Mouse (Mus musculus) midbrain, embryonic 13.5 days (tissue): ENCODE results near the gene Kat14. TPM values are rescaled to one million over a fixed set of nuclear protein-coding genes. Genes with fewer than 3 reads are reported as not detected.

Experiments used
- ATAC-seq: fragments of 200-750 bp; cut with Nextera tagmentation; 2 replicates; pipeline ENCODE4 v1.8.0; 2017; ENCODE audit warnings: mild to moderate bottlenecking, moderate TSS enrichment, moderate library complexity
- H3K27ac ChIP-seq: fragments of 300-500 bp; sonication (generic); 2 replicates; pipeline ENCODE4 v1.5.1; 2015; ENCODE audit warnings: inconsistent platforms, mild to moderate bottlenecking, moderate library complexity
- H3K27me3 ChIP-seq: fragments of 300-500 bp; sonication (generic); 2 replicates; pipeline ENCODE4 v1.6.1; 2015; ENCODE audit warnings: mild to moderate bottlenecking, inconsistent platforms
- H3K36me3 ChIP-seq: fragments of 300-500 bp; sonication (generic); 2 replicates; pipeline ENCODE4 v1.6.1; 2015; ENCODE audit warnings: mild to moderate bottlenecking, inconsistent platforms
- H3K4me1 ChIP-seq: fragments of 300-500 bp; sonication (generic); replicated peaks from 2 replicates; pipeline ENCODE4 v1.6.1; 2015; ENCODE audit warnings: inconsistent platforms
- H3K4me2 ChIP-seq: fragments of 300-500 bp; sonication (generic); replicated peaks from 2 replicates; pipeline ENCODE4 v1.6.1; 2015; ENCODE audit warnings: moderate library complexity, mild to moderate bottlenecking, inconsistent platforms
- H3K4me3 ChIP-seq: fragments of 300-500 bp; sonication (generic); replicated peaks from 2 replicates; pipeline ENCODE4 v1.5.1; 2015; ENCODE audit warnings: mild to moderate bottlenecking, inconsistent platforms
- H3K9ac ChIP-seq: fragments of 300-500 bp; sonication (generic); replicated peaks from 2 replicates; pipeline ENCODE4 v1.6.1; 2015; ENCODE audit warnings: mild to moderate bottlenecking, inconsistent platforms
- H3K9me3 ChIP-seq: fragments of 300-500 bp; sonication (generic); 2 replicates; pipeline ENCODE4 v1.6.1; 2016; ENCODE audit warnings: mild to moderate bottlenecking, inconsistent platforms
- WGBS: fragments of 180-500 bp; shearing (Covaris S2); methylation state at CpG from one replicate; pipeline ENCODE4 v1.1.7; 2015; 5-methylcytosine and 5-hydroxymethylcytosine counted together
- polyA plus RNA-seq: library from polyadenylated mRNA; unstranded; fragments of >200 nt; fragmentation: Nextera tagmentation; extraction: Ambion mirVana; gene quantifications from 2 replicates; pipeline ENCODE4 v1.2.1, GENCODE M21; 2015

Kat14 gene
- polyA plus RNA-seq, 1 experiment from 2014 or later = 39.9 TPM

DNA sequence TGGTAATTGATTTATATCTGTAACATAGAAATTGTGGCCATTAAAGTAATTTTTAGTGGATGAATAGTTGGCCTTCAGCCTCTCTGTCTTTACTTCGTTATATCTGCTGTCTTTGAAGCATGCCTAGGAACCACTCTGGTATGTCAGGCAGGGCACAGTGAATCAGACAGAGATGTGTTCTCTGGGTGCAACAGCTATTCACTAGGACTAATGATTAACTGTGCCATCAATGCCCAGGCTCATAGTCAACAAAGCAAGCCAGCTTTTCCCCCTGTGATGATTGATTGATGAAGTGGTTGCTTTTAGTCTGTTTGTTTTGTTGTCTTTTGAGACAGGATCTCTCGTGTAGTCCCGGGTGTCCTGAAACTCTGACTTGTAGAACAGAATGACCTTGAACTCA, 19.6 kb downstream of the Kat14 start:
- Histone ChIP-seq H3K36me3 (peaks cover 78% of the 10 kb centered on the region), H3K4me1 (no peaks in the 10 kb centered on the region), H3K9me3 (no peaks in the 10 kb centered on the region), H3K27ac (no peak overlapping the region), H3K4me2 (no peak overlapping the region), H3K27me3 (no peaks in the 10 kb centered on the region), H3K4me3 (no peak overlapping the region), H3K9ac (no peak overlapping the region)
- no peak for ATAC-seq
- 91% methylated on average over 3 of the region's 3 CpGs for WGBS

GRCm38 (mm10) chr2:144399531-144399930, 30.7 kb downstream of the Kat14 start:
- no peak for ATAC-seq
- 90% methylated on average over 4 of the region's 4 CpGs for WGBS

DNA sequence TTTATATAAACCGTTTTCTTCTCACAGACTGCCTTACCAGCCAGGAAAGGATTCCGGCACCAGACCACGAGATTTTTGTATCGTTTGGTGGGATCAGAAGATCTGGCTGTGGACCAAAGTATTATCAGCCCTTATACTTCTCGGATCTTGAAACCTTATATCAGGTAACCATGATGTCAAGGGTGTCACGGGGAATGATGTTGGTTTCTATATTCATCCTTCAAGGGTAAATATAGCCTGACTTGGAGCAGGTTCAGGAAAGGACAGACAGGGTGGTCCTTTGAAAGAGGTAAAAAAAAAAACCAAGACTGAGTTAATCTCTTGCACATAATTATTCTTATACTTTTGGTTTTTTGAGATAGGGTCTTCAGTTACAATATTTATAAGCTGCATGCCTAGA, 31.9 kb downstream of the Kat14 start:
- Histone ChIP-seq H3K4me1 (no peaks in the 10 kb centered on the region), H3K4me3 (no peak overlapping the region), H3K27me3 (no peaks in the 10 kb centered on the region), H3K27ac (no peak overlapping the region), H3K9ac (no peak overlapping the region), H3K4me2 (no peak overlapping the region), H3K36me3 (peaks cover 87% of the 10 kb centered on the region), H3K9me3 (no peaks in the 10 kb centered on the region)
- WGBS = 94% methylated on average over 6 of the region's 6 CpGs
- ATAC-seq = no peak

More at GRCm38 (mm10) chr2:144399531-144399930, 30.7 kb downstream of the Kat14 start:
- Histone ChIP-seq H3K4me1 (no peaks in the 10 kb centered on the region), H3K9ac (no peak overlapping the region), H3K4me2 (no peak overlapping the region), H3K27ac (no peak overlapping the region), H3K27me3 (no peaks in the 10 kb centered on the region), H3K9me3 (no peaks in the 10 kb centered on the region), H3K36me3 (peaks cover 88% of the 10 kb centered on the region), H3K4me3 (no peak overlapping the region)

GRCm38 (mm10) chr2:144409037-144409436, 40.3 kb downstream of the Kat14 start:
- Histone ChIP-seq H3K9me3 (no peaks in the 10 kb centered on the region), H3K9ac (no peak overlapping the region), H3K27me3 (no peaks in the 10 kb centered on the region), H3K4me3 (no peak overlapping the region), H3K4me1 (no peaks in the 10 kb centered on the region), H3K27ac (no peak overlapping the region), H3K36me3 (peaks cover 54% of the 10 kb centered on the region), H3K4me2 (no peak overlapping the region)
- no peak for ATAC-seq
- WGBS = 94% methylated on average over 4 of the region's 4 CpGs

DNA sequence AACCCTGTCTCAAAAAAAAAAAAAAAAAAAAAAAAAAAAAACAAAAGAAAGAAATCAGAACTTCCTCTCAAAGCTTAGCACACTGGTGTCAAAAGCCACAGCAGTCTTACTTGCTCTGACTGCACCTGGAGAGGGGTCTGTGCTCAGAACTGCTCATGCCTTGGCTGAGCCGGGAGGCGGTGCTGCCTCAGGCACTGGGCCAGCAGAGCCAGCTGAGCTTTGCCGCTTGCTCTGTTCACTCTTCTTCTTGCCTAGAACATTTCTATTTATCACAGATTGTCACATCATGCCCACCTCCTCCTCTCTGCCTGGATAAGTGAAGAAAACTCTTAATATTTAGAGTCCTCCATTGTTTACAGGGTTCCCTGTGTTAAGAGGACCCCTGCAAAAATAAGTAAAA, 41.8 kb downstream of the Kat14 start:
- 83% methylated on average over 3 of the region's 3 CpGs for whole genome bisulfite sequencing
- no peak overlapping the region for H3K4me2 ChIP-seq
- H3K27me3 ChIP-seq = no peaks in the 10 kb centered on the region
- H3K9me3 ChIP-seq = no peaks in the 10 kb centered on the region
- no peak overlapping the region for H3K4me3 ChIP-seq
- H3K9ac ChIP-seq = no peak overlapping the region
- no peaks in the 10 kb centered on the region for H3K4me1 ChIP-seq
- no peak overlapping the region for H3K27ac ChIP-seq
- no peak for ATAC-seq
- H3K36me3 ChIP-seq = peaks cover 46% of the 10 kb centered on the region

DNA sequence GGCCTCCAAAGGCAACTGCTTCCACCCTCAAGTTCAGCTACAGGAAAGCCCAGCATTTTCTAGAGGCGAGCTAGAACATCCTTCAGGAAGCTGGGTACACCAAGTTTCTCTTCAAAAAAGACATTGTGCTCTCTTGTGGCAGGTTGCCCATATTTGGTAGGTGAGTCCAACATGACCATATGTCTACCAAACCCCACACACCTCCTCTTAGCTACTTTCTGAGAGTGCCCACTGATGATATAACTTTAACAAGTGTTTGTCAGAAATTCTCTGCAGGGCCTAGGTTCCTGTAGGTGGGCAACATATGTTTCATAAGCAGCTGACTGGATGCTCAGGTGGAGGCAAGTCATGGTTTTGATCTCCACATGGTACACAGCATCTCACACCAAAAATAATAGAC, 45.9 kb downstream of the Kat14 start:
- Histone ChIP-seq H3K27ac (no peak overlapping the region), H3K4me3 (no peak overlapping the region), H3K36me3 (peaks cover 16% of the 10 kb centered on the region), H3K4me1 (peaks cover 12% of the 10 kb centered on the region), H3K4me2 (no peak overlapping the region), H3K9ac (no peak overlapping the region), H3K27me3 (no peaks in the 10 kb centered on the region), H3K9me3 (no peaks in the 10 kb centered on the region)
- 97% methylated on average over 1 of the region's 1 CpGs for WGBS
- no peak for ATAC-seq

DNA sequence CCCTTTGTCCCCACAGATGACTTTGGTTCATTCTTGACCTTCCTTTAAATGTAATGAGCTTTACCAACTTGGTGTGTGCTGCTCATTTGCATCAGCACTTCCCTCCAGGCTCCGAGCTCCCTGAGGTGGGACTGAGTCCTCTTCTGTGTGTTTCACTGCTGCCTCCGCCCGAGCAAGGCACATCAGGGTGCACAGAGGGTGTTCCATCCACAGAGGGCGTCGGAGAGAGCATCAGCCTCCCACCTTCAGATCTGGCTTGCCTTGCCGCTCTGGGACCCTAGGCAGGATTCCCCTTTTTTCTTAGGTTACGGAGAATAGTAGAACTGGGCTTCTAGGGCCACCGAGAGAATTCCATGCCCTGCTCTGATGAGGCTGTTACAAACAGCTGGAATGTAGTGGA, 48.1 kb downstream of the Kat14 start:
- Histone ChIP-seq H3K4me3 (no peak overlapping the region), H3K4me1 (peaks cover 12% of the 10 kb centered on the region), H3K9me3 (no peaks in the 10 kb centered on the region), H3K27me3 (no peaks in the 10 kb centered on the region), H3K36me3 (peaks cover 11% of the 10 kb centered on the region), H3K9ac (no peak overlapping the region), H3K27ac (no peak overlapping the region), H3K4me2 (no peak overlapping the region)
- ATAC-seq = no peak
- 51% methylated on average over 8 of the region's 8 CpGs for WGBS

DNA sequence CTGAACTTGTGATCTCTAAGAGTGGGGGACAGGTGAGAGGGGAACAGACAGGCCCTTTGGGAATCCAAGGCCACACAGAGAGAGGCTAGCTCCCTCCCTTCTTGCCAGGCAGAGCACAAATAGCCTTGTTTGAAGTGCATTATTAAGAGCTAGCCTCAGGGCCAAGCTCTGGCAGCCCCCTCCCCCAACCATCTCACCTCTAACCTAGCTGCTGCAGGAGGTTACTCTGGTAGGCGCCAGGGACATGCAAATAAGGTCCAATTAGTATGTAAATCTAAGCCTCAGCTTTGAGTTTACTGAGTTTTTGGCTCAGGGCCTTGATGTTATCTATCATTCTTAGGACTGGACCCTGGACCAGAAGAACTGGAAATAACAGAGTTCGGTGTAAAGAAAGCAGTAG, 49.3 kb downstream of the Kat14 start:
- H3K36me3 ChIP-seq = peaks cover 7% of the 10 kb centered on the region
- 0 out of 2 replicates have a peak overlapping the region, but pooled peaks have one; percentile 5 for H3K27ac ChIP-seq
- H3K9me3 ChIP-seq = no peaks in the 10 kb centered on the region
- no peak overlapping the region for H3K9ac ChIP-seq
- H3K4me1 ChIP-seq = peaks cover 12% of the 10 kb centered on the region
- no peak overlapping the region for H3K4me3 ChIP-seq
- no peak overlapping the region for H3K4me2 ChIP-seq
- no peaks in the 10 kb centered on the region for H3K27me3 ChIP-seq
- WGBS = 29% methylated on average over 2 of the region's 2 CpGs
- ATAC-seq = 0 out of 2 replicates have a peak, but pooled peaks have one; percentile 35

GRCm38 (mm10) chr2:144422094-144422675, 53.4 kb downstream of the Kat14 start:
- Histone ChIP-seq H3K4me3 (no peak overlapping the region), H3K27ac (no peak overlapping the region), H3K4me2 (no peak overlapping the region), H3K27me3 (no peaks in the 10 kb centered on the region), H3K36me3 (no peaks in the 10 kb centered on the region), H3K9ac (no peak overlapping the region), H3K4me1 (peaks cover 12% of the 10 kb centered on the region), H3K9me3 (no peaks in the 10 kb centered on the region)
- no peak for ATAC-seq
- 91% methylated on average over 10 of the region's 10 CpGs for WGBS

- H3K36me3 ChIP-seq = no peaks in the 10 kb centered on the region
- H3K9me3 ChIP-seq = no peaks in the 10 kb centered on the region
- H3K4me3 ChIP-seq = no peak overlapping the region
- no peak for ATAC-seq
- no peak overlapping the region for H3K4me2 ChIP-seq
- H3K27ac ChIP-seq = no peak overlapping the region
- 71% methylated on average over 1 of the region's 1 CpGs for WGBS
- no peaks in the 10 kb centered on the region for H3K27me3 ChIP-seq
- no peaks in the 10 kb centered on the region for H3K4me1 ChIP-seq
- no peak overlapping the region for H3K9ac ChIP-seq
Observed at GRCm38 (mm10) chr2:144425761-144426160, 57.0 kb downstream of the Kat14 start.

GRCm38 (mm10) chr2:144427852-144428251, 59.1 kb downstream of the Kat14 start:
- no peaks in the 10 kb centered on the region for H3K36me3 ChIP-seq
- ATAC-seq = no peak
- WGBS = 88% methylated on average over 5 of the region's 5 CpGs
- no peak overlapping the region for H3K27ac ChIP-seq
- H3K27me3 ChIP-seq = no peaks in the 10 kb centered on the region
- no peaks in the 10 kb centered on the region for H3K9me3 ChIP-seq
- no peak overlapping the region for H3K4me3 ChIP-seq
- no peaks in the 10 kb centered on the region for H3K4me1 ChIP-seq
- no peak overlapping the region for H3K9ac ChIP-seq
- no peak overlapping the region for H3K4me2 ChIP-seq

GRCm38 (mm10) chr2:144428659-144429058, 59.9 kb downstream of the Kat14 start:
- Histone ChIP-seq H3K36me3 (no peaks in the 10 kb centered on the region), H3K9me3 (no peaks in the 10 kb centered on the region), H3K27me3 (no peaks in the 10 kb centered on the region), H3K4me3 (no peak overlapping the region), H3K9ac (no peak overlapping the region), H3K27ac (no peak overlapping the region), H3K4me2 (no peak overlapping the region), H3K4me1 (no peaks in the 10 kb centered on the region)
- no peak for ATAC-seq
- WGBS = 86% methylated on average over 8 of the region's 8 CpGs

- no peak for ATAC-seq
- Histone ChIP-seq H3K27me3 (no peaks in the 10 kb centered on the region), H3K9ac (no peak overlapping the region), H3K36me3 (no peaks in the 10 kb centered on the region), H3K4me2 (no peak overlapping the region), H3K9me3 (no peaks in the 10 kb centered on the region), H3K27ac (no peak overlapping the region), H3K4me1 (no peaks in the 10 kb centered on the region), H3K4me3 (no peak overlapping the region)
- WGBS = 84% methylated on average over 7 of the region's 7 CpGs
Observed at GRCm38 (mm10) chr2:144429171-144429570, 60.4 kb downstream of the Kat14 start.
